Mouse (Mus musculus): ENCODE measurements around the gene Dtd2. TPM values are rescaled to one million over a fixed set of nuclear protein-coding genes. Genes with fewer than 3 reads are reported as not detected.

Dtd2 gene
- 7.0 and 12.1 TPM in 2 replicates for polyA plus RNA-seq (2011; ENCODE audit: insufficient read depth, insufficient read length, low replicate concordance, missing spikeins)

DNA sequence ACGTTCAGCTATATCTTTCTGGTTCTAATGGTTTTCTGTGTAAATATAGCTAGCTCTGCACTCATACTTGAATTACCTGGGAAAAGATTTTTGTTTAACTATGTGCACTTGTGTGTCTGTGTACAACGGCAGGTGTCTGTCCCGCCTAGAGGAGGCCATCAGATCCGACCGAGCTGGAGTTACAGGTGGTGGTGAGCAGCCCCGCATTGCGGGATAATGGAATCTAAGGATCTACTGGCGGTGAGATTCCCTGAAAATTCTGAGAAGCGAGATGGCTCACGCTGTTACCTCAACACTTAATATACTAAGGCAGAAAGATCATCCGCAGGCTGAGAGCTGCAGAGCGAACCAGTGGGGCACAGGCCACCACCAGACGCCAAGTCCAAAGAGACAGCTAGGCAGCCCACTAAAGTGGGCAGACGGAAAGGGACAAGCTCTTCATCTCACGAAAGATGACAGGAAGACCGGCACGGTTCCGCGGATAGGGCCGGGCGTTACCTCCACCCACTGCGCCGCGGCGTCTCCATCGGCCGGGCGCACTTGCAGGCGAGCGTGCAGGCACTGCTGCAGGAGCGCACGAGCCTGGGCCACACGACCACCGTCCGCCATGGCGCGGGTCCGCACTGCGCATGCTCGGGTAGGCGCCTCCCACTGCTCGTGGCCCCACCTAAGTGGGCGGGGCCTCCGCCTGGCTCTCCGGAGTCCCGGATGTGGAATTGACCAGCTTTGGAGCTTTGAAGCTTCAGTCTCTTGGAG, at the start of gene Dtd2:
Gene Dtd2 (minus strand): TSS at position 625 of the 756 bp plus-strand sequence.
- WGBS = 2% methylated on average over 46 of the region's 46 CpGs
- peak within 1 kb of the TSS; percentile 98 for H3K4me3 ChIP-seq (replicated peaks; ENCODE audit: control insufficient read depth, low read depth, low read length)
- H3K27ac ChIP-seq (ENCODE audit: control insufficient read depth, insufficient read depth, low read depth, low read length, poor library complexity) = peak within 1 kb of the TSS; percentile 35; the same call in 1 of the 2 replicates
- no peaks in the 10 kb centered on the region for H3K4me1 ChIP-seq (ENCODE audit: control insufficient read depth, insufficient read depth, low read length)
- TF ChIP-seq CTCF (IDR thresholded peaks at IDR 0.05; ENCODE audit: control insufficient read depth, insufficient read depth, low read length) (no peak), POLR2A (IDR thresholded peaks at IDR 0.05; ENCODE audit: borderline replicate concordance, control insufficient read depth, low read depth, low read length) (peak; percentile 96)

DNA sequence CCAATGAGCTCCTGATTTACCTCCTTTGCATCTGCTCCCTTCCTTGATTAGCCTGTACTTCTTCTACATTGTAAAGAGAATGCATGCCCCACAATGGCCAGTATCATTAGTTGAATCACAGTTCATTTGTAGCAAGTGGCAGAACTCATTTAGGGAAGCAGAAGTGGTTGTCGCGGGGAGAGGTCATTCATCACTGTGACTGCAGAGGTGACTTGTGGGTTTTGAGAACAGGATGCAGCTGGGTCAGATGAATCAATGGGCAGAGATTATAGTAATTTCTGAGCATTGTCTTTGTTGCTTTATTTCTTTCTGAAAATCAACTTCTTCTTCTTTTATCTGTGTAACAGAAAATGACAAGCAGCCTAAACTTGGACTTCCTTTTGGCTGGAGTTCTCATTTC, 43.0 kb upstream of the Dtd2 start:
- no peak overlapping the region for H3K4me3 ChIP-seq (replicated peaks; ENCODE audit: control insufficient read depth, low read depth, low read length)
- WGBS = 3% methylated on average over 2 of the region's 2 CpGs
- no peak overlapping the region for H3K27ac ChIP-seq (ENCODE audit: control insufficient read depth, insufficient read depth, low read depth, low read length, poor library complexity)
- TF ChIP-seq POLR2A (IDR thresholded peaks at IDR 0.05; ENCODE audit: borderline replicate concordance, control insufficient read depth, low read depth, low read length) = no peak
- no peak for TF ChIP-seq CTCF (IDR thresholded peaks at IDR 0.05; ENCODE audit: control insufficient read depth, insufficient read depth, low read length)
- H3K4me1 ChIP-seq (ENCODE audit: control insufficient read depth, insufficient read depth, low read length) = no peaks in the 10 kb centered on the region

DNA sequence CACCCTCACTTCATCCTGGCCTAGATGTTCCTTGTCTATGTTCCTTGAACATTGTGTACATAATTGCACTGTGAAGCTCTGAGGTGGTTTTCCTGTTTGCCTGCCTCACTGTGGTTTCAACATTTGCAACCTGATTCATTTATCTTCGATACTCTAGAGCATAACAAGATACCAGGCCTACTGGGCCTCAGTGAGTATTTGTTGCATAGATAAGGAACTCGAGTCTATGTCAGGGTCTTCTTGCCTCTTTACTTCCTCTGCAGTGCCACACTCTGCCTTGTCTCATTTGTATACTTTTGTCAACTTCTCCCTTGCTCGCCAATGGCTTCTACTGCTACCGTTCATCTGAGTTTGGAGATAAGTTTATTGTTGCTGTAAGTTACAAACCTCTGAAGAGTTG, 40.1 kb upstream of the Dtd2 start:
- TF ChIP-seq POLR2A (IDR thresholded peaks at IDR 0.05; ENCODE audit: borderline replicate concordance, control insufficient read depth, low read depth, low read length) = no peak
- TF ChIP-seq CTCF (IDR thresholded peaks at IDR 0.05; ENCODE audit: control insufficient read depth, insufficient read depth, low read length) = no peak
- Histone ChIP-seq H3K4me1 (ENCODE audit: control insufficient read depth, insufficient read depth, low read length) (no peaks in the 10 kb centered on the region; the same call in 1 of the 2 replicates), H3K4me3 (replicated peaks; ENCODE audit: control insufficient read depth, low read depth, low read length) (no peak overlapping the region), H3K27ac (ENCODE audit: control insufficient read depth, insufficient read depth, low read depth, low read length, poor library complexity) (no peak overlapping the region)
- WGBS = 10% methylated on average over 4 of the region's 4 CpGs

DNA sequence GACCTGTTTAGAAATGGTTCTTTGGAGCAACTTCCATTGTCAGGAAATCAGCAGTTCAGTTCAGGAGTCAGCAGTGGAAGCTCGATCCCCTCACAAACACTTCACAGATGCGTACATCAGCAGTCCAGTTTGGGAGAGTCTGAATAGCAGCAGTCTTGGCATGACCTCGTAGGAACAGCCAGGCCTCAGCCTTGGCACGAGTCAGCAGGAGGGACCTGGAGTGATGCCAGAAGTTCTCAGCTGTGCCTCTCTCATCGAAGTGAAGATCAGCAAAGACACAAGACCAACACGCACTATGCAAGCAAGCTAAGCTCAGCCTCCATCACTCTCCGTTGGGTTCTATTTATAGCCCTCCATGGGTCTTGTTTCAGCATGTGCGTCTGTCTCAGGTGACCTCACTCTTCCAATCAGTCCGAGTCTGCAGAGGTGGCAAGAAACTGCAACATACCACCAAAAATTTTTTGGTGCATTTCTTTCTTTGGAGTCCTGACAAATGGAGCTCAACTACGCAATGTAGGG, 36.6 kb upstream of the Dtd2 start:
- TF ChIP-seq POLR2A (IDR thresholded peaks at IDR 0.05; ENCODE audit: borderline replicate concordance, control insufficient read depth, low read depth, low read length) = no peak
- TF ChIP-seq CTCF (IDR thresholded peaks at IDR 0.05; ENCODE audit: control insufficient read depth, insufficient read depth, low read length) = no peak

DNA sequence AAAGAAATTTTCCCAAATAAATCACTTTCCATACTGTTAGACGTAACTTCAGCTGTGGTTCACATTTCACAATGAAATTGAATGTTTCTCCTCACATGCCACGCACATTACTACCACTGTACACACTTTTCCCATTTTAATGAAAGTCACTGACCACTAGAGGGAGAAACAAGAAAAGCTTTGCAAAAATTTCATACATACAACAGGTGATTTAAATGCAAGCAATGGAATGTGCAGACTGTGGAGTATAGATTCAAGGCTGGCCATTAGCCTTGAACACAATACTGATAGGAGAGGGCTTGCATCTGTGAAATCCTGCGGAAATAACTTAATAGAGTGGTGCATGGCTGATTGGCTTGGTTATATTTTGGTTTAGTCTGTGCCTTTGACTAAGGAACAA, 32.1 kb upstream of the Dtd2 start:
- no peak overlapping the region for H3K4me3 ChIP-seq (replicated peaks; ENCODE audit: control insufficient read depth, low read depth, low read length)
- 37% methylated on average over 3 of the region's 3 CpGs for WGBS
- TF ChIP-seq POLR2A (IDR thresholded peaks at IDR 0.05; ENCODE audit: borderline replicate concordance, control insufficient read depth, low read depth, low read length) (no peak), CTCF (IDR thresholded peaks at IDR 0.05; ENCODE audit: control insufficient read depth, insufficient read depth, low read length) (no peak)
- no peaks in the 10 kb centered on the region; the same call in 1 of the 2 replicates for H3K4me1 ChIP-seq (ENCODE audit: control insufficient read depth, insufficient read depth, low read length)
- no peak overlapping the region for H3K27ac ChIP-seq (ENCODE audit: control insufficient read depth, insufficient read depth, low read depth, low read length, poor library complexity)

More for the DNA sequence above, 36.6 kb upstream of the Dtd2 start:
- Histone ChIP-seq H3K4me1 (ENCODE audit: control insufficient read depth, insufficient read depth, low read length) (no peaks in the 10 kb centered on the region; the same call in 1 of the 2 replicates), H3K27ac (ENCODE audit: control insufficient read depth, insufficient read depth, low read depth, low read length, poor library complexity) (no peak overlapping the region), H3K4me3 (replicated peaks; ENCODE audit: control insufficient read depth, low read depth, low read length) (no peak overlapping the region)
- 63% methylated on average over 10 of the region's 10 CpGs for WGBS

DNA sequence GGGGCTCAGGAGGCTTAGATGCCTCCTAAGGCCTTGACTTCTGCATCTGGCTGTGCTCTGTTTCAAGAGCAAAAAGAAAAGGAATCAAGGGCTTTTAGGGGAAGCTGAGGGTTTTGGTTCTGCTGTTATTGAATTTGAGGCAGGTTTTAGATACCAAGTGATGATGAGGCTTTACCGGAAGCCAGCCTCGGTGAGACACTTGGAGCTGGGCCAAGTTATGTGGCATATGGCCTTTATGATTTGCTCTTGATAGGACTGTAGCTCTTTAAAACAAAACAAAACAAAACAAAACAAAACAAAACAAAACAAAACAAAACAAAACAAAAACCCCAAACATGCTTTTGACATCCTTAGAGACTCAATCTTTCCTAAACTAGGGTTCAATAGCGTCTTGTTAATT, 28.7 kb upstream of the Dtd2 start:
- Histone ChIP-seq H3K4me1 (ENCODE audit: control insufficient read depth, insufficient read depth, low read length) (no peaks in the 10 kb centered on the region), H3K27ac (ENCODE audit: control insufficient read depth, insufficient read depth, low read depth, low read length, poor library complexity) (no peak overlapping the region), H3K4me3 (replicated peaks; ENCODE audit: control insufficient read depth, low read depth, low read length) (no peak overlapping the region)
- no peak for TF ChIP-seq CTCF (IDR thresholded peaks at IDR 0.05; ENCODE audit: control insufficient read depth, insufficient read depth, low read length)
- TF ChIP-seq POLR2A (IDR thresholded peaks at IDR 0.05; ENCODE audit: borderline replicate concordance, control insufficient read depth, low read depth, low read length) = no peak
- 63% methylated on average over 3 of the region's 3 CpGs for WGBS

DNA sequence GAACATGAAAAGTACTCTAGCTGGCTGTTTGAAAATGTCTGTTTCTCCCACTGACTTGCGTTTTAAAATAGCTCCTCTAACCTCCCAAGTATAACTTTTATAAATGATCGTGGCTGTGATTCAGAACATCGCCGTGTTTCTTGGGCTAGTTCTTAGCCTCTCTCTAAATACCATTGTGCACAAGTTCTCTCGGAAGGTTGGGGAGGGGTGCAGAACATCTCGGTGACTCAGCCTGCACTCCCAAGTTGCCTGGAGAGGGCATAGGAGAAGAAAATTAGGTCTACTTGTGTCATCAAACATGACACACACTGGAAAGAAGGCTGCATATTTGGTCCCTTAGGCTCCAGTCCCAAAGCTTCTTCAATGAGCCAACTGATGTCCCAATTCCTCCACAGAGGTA, 26.0 kb upstream of the Dtd2 start:
- Histone ChIP-seq H3K27ac (ENCODE audit: control insufficient read depth, insufficient read depth, low read depth, low read length, poor library complexity) (no peak overlapping the region), H3K4me1 (ENCODE audit: control insufficient read depth, insufficient read depth, low read length) (no peaks in the 10 kb centered on the region), H3K4me3 (replicated peaks; ENCODE audit: control insufficient read depth, low read depth, low read length) (no peak overlapping the region)
- TF ChIP-seq CTCF (IDR thresholded peaks at IDR 0.05; ENCODE audit: control insufficient read depth, insufficient read depth, low read length) = no peak
- 83% methylated on average over 6 of the region's 6 CpGs for WGBS

DNA sequence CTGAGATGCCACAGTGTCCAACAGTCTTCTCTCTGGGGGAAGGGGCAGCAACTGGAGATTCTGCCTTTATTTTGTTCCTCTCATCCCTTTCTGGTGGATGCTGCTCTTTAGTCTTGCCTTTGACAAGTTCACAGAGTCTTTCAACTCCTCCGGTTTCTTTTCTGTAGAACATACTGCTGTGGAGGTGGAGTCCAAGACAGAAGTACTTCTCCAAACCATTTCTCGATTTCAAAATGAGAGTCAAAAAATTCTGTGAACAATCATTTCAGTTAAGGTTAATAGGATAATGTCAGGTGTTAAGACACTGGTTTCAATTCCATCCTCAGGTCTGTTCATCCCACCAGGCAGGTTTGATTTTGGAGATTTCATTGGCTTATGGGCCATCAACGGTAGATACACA, 21.7 kb upstream of the Dtd2 start, which contains the start of gene Gpr33:
Gene Gpr33 (minus strand): TSS at position 101 of the 400 bp plus-strand sequence.
- 81% methylated on average over 3 of the region's 3 CpGs for WGBS
- no peaks in the 10 kb centered on the region for H3K4me1 ChIP-seq (ENCODE audit: control insufficient read depth, insufficient read depth, low read length)
- H3K4me3 ChIP-seq (replicated peaks; ENCODE audit: control insufficient read depth, low read depth, low read length) = no peak within 1 kb of the TSS
- H3K27ac ChIP-seq (ENCODE audit: control insufficient read depth, insufficient read depth, low read depth, low read length, poor library complexity) = no peak within 1 kb of the TSS
- TF ChIP-seq CTCF (IDR thresholded peaks at IDR 0.05; ENCODE audit: control insufficient read depth, insufficient read depth, low read length) = no peak
- TF ChIP-seq POLR2A (IDR thresholded peaks at IDR 0.05; ENCODE audit: borderline replicate concordance, control insufficient read depth, low read depth, low read length) = no peak
